Mouse (Mus musculus): ENCODE results near the gene Rps18. TPM values are rescaled to one million over a fixed set of nuclear protein-coding genes. Genes with fewer than 3 reads are reported as not detected.

Gene Rps18
- total RNA-seq, 2 experiments from 2014 or later = 311 to 327 TPM

DNA sequence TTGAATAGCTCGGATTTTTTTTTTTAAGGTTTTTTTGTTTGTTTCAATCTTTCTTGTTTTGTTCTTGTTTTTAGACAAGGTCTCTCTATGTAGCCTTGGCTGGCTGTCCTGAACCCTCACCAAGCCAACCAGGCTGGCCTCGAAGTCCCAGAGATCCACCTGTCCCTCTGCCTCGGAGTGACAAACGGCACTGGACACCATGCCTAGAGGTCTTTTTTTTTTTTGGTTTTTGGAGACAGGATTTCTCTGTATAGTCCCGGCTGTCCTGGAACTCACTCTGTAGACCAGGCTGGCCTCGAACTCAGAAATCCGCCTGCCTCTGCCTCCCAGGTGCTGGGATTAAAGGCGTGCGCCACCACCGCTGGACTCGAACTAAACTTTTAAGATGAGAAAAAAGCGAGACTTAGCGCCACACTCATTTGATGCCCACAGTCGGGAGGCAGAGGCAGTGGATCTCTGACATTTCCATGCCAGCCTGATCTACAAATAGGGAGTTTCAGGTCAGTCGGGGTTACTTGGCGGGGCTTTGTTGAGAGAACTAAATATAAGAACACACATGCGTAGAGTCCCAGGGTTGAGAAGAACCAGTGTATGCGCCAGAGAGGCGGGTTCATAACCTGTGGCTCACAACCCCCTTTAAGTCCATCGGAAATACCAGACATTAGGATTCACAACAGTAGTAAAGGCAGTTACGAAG is 27.4 kb downstream of the Rps18 start:
- peak overlapping the region; percentile 85 for H3K27ac ChIP-seq
- DNase-seq (ENCODE audit: extremely low spot score in 1 of 2, low spot score in 2 of 2) = no peak
- peak overlapping the region; percentile 68 for H3K4me3 ChIP-seq
- intact Hi-C loops (cut with DNase I) = loop anchor here (10.0 kb wide), 1 partner anchor 1544 kb away; the partner anchor contains the start of gene Wiz
- no peak for TF ChIP-seq CTCF (IDR thresholded peaks at IDR 0.05)

DNA sequence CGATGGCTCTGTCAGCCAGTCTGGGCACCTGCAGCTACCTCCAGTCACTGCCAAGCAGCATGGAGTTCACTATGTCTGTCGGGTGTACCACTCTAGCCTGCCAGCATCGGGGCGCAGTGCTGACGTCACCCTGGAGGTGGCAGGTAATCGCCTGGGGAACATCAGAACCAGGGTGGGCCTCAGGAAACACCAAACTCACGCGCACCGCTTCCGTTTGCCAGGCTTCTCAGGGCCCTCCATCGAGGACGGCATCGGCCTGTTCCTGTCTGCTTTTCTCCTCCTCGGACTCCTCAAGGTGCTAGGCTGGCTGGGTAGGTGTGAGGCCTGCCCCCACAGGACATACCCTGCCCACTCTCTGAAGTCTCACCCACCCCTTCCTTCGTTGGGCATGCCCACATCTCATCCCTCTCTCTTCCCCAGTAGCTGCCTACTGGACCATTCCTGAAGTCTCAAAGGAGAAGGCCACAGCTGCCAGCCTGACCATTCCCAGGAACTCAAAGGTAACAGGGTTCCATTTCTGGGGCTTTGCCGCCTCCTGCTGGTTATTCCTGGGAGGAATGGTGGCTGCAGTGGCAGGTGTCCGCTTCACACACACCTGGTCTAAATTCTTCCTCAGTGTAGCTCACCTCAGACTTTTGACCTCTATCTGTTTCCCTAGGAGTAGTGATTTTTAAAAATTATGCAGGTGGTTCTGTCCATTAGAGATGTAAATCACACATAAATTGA is 29.4 kb downstream of the Rps18 start:
- Histone ChIP-seq H3K4me3 (no peak overlapping the region), H3K27ac (no peak overlapping the region)
- intact Hi-C loops (cut with DNase I) = loop anchor here (10.0 kb wide), 1 partner anchor 1542 kb away; the partner anchor contains the start of gene Wiz
- no peak for DNase-seq (ENCODE audit: extremely low spot score in 1 of 2, low spot score in 2 of 2)
- TF ChIP-seq CTCF (IDR thresholded peaks at IDR 0.05) = peak; percentile 33

DNA sequence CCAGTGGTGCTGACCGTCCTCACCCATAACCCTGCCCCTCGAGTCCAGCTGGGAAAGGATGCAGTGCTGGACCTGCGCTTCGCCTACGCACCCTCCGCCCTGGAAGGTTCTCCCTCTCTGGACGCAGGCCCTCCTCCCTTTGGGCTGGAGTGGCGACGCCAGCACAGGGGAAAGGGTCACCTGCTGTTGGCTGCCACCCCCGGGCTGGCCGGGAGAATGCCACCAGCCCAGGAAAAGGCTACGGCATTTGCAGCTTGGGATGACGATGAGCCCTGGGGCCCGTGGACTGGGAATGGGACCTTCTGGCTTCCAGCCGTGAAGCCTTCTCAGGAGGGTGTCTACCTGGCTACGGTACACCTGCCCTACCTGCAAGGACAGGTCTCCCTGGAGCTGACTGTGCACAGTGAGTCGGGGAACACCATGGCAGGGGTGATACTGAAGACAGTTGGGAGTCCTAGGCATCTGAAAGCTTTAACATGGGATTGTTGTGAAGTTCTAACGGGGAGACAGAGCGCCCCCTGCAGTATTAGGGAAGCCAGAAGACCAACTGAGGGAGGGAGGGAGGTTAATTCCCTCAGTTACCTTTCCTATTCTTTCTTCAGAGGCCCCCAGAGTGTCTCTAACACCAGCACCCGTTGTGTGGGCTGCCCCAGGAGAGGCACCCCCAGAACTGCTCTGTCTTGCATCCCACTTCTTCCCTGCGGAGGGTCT is 30.2 kb downstream of the Rps18 start:
- DNase-seq (ENCODE audit: extremely low spot score in 1 of 2, low spot score in 2 of 2) = no peak
- Histone ChIP-seq H3K27ac (no peak overlapping the region), H3K4me3 (no peak overlapping the region)
- intact Hi-C loops (cut with DNase I) = loop anchor here (10.0 kb wide), 1 partner anchor 1541 kb away; the partner anchor contains the start of gene Wiz
- peak; percentile 6 for TF ChIP-seq CTCF (IDR thresholded peaks at IDR 0.05)

DNA sequence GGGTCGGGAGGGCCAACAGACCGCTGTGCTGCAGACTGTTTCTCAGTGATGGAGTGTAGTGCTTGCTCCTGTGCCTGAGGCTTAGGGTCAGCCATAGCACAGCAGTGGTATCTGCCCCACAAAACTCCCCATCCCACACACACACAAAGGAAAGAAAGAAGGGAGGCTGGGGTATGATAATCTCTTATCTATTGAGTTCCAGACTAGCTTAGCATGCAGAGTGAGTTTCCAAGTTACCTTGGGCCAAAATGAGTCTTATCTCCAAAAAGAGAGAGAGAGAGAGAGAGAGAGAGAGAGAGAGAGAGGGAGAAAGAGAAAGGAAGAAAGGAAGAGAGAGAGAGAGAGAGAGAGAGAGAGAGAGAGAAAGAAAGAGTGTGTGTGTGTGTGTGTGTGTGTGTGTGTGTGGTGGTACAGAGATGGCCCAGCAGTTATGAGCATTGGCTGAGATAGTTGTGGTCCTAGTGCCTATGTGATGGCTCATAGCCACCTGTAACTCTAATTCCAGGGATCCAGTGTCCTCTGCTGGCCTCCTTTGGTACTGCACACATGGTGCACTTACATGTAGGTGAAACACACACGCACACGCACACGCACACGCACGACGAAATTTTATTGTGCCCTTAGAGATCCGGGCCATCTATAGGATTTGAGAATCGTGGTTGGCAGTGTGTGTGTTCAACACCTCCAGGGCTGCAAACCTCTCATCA is 31.1 kb downstream of the Rps18 start:
- intact Hi-C loops (cut with DNase I) = loop anchor here (10.0 kb wide), 1 partner anchor 1540 kb away; the partner anchor contains the start of gene Wiz
- TF ChIP-seq CTCF (IDR thresholded peaks at IDR 0.05) = peak; percentile 29
- DNase-seq (ENCODE audit: extremely low spot score in 1 of 2, low spot score in 2 of 2) = no peak
- Histone ChIP-seq H3K4me3 (no peak overlapping the region), H3K27ac (no peak overlapping the region)

DNA sequence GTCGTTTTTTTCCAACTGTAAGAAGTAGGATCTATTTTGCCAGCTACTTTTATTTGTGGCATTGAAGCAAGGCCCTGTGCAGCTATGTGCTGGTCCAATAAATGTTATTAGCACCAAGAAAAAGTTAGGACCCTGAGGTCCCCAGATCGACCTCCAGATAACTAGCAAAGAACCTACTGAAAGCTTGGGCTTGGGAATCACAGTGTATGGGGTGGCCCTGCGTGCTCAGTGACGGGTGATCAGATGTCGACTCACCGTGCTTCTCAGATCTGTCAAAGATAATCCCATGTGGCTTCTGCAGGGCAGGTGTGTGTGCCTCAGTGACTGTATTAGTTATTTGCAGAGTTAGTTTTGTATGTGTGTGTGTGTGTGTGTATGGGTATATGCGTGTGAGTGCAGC is 34.4 kb downstream of the Rps18 start:
- Histone ChIP-seq H3K4me3 (no peak overlapping the region), H3K27ac (no peak overlapping the region)
- intact Hi-C loops (cut with DNase I) = loop anchor here (2.0 to 10.0 kb wide), 2 partner anchors 25 to 1537 kb away; partner anchors contain the start of gene Wiz
- DNase-seq (ENCODE audit: extremely low spot score in 1 of 2, low spot score in 2 of 2) = no peak
- TF ChIP-seq CTCF (IDR thresholded peaks at IDR 0.05) = no peak

DNA sequence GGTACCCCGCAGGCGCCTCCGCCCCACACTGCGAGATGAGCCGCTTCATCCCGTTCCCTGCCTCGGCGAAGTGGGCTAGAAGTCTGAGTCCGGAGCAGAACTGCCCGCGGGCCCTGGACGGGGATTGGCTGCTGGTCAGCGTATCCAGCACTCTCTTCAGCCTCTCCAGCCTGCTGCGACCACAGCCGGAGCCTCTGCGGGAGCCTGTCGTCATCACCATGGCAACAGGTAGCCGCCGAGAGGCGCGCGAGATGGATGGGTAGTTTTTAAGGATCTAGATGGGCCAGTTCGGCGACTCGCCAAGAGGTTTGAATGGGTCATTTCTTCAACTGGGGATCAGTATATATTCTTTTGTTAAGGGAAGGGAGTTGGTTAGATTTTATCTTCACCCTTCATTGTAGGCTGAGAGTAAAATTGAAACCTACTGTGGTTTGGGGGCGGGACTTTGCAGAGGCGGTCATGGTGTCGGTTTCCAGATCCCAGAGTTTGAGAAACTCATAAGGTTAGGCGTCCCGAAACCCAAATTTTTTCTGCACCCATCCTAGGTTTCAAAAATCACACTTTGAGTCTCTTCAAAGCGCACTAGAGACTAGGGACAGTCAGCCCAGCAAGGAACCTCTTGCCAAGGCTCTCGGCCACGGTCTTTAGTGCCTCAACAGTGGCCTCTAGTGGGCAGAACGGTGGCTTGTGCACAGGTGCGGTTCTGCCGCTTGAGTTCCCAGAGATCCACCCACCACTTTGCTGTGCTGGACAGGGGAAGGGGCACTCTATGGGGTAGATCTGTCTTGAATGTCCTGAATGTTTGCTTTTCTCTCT is 35.3 kb downstream of the Rps18 start:
- TF ChIP-seq CTCF (IDR thresholded peaks at IDR 0.05) = peak; percentile 83
- DNase-seq (ENCODE audit: extremely low spot score in 1 of 2, low spot score in 2 of 2) = peak; percentile 78 to 82
- Histone ChIP-seq H3K4me3 (peak overlapping the region; percentile 56), H3K27ac (peak overlapping the region; percentile 80)
- intact Hi-C loops (cut with DNase I) = loop anchor here (2.0 to 10.0 kb wide), 2 partner anchors 24 to 1536 kb away; partner anchors contain the start of gene Wiz

DNA sequence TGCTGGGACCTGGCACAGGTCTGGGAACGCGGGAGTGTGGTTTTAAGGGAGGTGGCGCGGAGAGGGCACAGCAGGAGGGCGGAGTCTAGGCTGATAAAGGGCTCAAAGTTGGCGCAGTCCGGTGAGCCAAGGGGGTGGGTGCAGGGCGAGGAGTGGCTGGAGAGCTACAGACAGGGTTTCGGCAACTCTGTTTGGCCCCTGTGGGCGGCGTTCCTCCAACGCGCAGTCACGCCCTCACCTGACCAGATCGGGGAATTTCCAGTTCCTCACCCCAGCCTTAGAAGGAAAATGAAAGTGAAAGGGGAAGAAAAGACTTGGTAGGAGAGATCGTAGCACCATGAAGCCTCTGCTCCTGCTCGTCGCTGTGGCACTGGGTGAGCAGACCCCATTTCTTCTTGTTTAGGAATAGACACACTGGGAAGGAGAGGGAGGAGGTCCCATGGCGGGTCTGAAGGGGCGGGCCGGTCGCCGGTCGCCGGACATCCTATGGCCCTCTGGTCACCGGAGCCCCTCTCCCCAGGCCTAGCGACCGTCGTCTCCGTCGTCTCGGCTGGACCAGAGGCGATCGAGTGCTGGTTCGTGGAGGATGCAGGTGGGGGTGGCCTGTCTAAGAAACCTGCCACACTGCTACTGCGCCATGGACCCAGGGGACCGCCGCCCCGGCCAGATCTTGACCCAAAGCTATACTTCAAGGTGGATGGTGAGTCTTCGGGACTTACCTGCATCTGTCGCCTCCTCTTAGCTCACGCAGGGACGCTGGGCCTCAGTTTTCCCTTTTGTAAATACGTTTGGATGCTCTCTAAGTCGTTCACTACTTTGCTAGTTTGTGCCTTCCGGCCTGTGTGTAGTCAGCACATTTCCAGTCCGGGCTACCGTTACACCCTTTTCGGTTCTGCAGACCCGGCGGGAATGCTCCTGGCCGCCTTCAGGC is 36.2 kb downstream of the Rps18 start:
- peak overlapping the region; percentile 56 for H3K4me3 ChIP-seq
- H3K27ac ChIP-seq = peak overlapping the region; percentile 80
- DNase-seq (ENCODE audit: extremely low spot score in 1 of 2, low spot score in 2 of 2) = peak in 1 of 2 experiments; percentile 60
- intact Hi-C loops (cut with DNase I) = loop anchor here (2.0 to 10.0 kb wide), 2 partner anchors 23 to 1535 kb away; partner anchors contain the start of gene Wiz
- TF ChIP-seq CTCF (IDR thresholded peaks at IDR 0.05) = no peak; the same call in 1 of the 2 replicates

DNA sequence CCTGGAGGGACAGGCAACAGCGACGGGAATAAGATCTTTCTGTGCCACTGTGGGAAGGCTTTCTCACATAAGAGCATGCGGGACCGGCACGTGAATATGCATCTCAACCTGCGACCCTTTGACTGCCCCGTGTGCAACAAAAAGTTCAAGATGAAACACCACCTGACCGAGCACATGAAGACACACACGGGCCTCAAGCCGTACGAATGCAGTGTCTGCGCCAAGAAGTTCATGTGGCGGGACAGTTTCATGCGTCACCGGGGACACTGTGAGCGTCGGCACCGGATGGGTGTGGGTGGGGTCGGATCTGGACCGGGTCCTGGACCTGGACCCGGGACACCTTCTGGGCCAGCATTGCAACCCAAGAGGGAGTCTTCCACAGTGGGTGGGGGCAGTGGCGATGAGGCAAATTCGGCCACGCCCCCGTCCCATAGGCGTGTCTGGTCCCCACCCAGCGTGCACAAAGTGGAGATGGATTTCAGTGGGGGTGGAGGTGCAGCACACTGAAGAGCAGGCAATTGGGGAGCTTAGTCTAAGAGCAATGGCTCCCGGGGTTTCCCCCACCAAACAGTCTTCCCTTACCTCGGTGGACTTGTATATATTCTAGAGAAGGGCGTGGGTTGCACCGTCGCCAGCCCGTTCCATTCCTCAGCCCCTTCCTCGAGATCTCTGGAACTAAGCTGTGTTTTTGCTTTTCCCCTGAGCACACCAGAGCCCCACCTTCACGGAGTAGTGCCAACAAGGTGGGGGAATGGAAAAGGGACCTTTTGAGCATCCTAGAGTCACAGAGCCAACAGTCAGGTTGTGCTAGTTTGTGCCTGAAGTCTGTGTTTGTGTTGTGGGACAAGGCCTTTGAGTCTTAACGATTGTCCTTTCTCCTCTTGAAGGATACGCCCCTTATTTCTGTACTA is 37.3 kb downstream of the Rps18 start:
- Histone ChIP-seq H3K27ac (peak overlapping the region; percentile 21; the same call in 1 of the 2 replicates), H3K4me3 (peak overlapping the region; percentile 56)
- intact Hi-C loops (cut with DNase I) = no loop called here
- no peak for DNase-seq (ENCODE audit: extremely low spot score in 1 of 2, low spot score in 2 of 2)
- TF ChIP-seq CTCF (IDR thresholded peaks at IDR 0.05) = no peak
